Mouse (Mus musculus) erythroblast, embryonic 14.5 days (primary cell): Measurements from ENCODE around the gene Olfr480. TPM values are rescaled to one million over a fixed set of nuclear protein-coding genes. Genes with fewer than 3 reads are reported as not detected.

Experiments
- H3K27me3 ChIP-seq: 2 replicates; pipeline ENCODE4 v1.6.1; 2012; ENCODE audit warnings: inconsistent platforms; ENCODE audit not compliant: control insufficient read depth
- H3K36me3 ChIP-seq: 2 replicates; pipeline ENCODE4 v1.6.1; 2012; ENCODE audit warnings: mild to moderate bottlenecking, inconsistent platforms; ENCODE audit not compliant: control insufficient read depth
- H3K4me1 ChIP-seq: 2 replicates; pipeline ENCODE4 v1.6.1; 2012; ENCODE audit warnings: inconsistent platforms; ENCODE audit not compliant: control insufficient read depth
- H3K4me3 ChIP-seq: replicated peaks from 2 replicates; pipeline ENCODE3; 2012; ENCODE audit warnings: moderate library complexity, mild to moderate bottlenecking, inconsistent platforms
- H3K9me3 ChIP-seq: 2 replicates; pipeline ENCODE4 v1.6.1; 2012; ENCODE audit warnings: low read length, inconsistent platforms, mixed read lengths; ENCODE audit not compliant: control insufficient read depth
- GATA1 ChIP-seq: IDR thresholded peaks from 2 replicates; pipeline ENCODE4 v1.6.1; 2012; ENCODE audit warnings: low read length, inconsistent platforms, mixed read lengths
- TAL1 ChIP-seq: IDR thresholded peaks from 3 replicates; pipeline ENCODE4 v1.6.1; 2012; ENCODE audit warnings: low read length, inconsistent platforms, mixed read lengths
- polyA plus RNA-seq: library from polyadenylated mRNA; stranded (reverse); fragments of >175 nt; gene quantifications from 2 replicates; pipeline ENCODE4 v1.2.3, GENCODE M21; 2012

The Olfr480 gene
- polyA plus RNA-seq, result not detected in 2 replicates

DNA sequence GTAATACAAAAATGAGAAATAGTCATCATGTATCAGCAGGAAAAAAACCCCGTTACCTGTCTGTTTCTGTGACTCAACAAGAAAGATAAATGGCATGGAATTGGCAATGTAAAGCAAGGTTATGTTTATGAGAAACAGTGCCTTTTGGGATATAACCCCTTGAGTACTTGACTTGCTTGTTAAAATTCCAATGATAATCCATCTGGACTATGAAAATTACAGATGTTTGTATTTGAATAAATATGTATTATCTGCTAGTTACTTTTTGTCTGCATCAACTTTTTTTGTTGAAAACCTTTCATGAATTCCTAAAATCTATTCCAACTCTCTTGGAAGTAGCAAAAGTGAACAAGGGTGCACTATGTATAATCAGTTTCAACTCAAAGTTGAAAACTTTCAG, at the start of gene Olfr480:
Olfr480 (minus strand) TSS at position 101 of the 400 bp plus-strand sequence.
- TF ChIP-seq GATA1, result no peak
- no peak for TF ChIP-seq TAL1
- H3K36me3 ChIP-seq, result no peaks in the 10 kb centered on the region
- H3K9me3 ChIP-seq, result peaks cover 7% of the 10 kb centered on the region
- no peaks in the 10 kb centered on the region for H3K27me3 ChIP-seq
- H3K4me1 ChIP-seq, result no peaks in the 10 kb centered on the region
- H3K4me3 ChIP-seq, result no peak within 1 kb of the TSS

DNA sequence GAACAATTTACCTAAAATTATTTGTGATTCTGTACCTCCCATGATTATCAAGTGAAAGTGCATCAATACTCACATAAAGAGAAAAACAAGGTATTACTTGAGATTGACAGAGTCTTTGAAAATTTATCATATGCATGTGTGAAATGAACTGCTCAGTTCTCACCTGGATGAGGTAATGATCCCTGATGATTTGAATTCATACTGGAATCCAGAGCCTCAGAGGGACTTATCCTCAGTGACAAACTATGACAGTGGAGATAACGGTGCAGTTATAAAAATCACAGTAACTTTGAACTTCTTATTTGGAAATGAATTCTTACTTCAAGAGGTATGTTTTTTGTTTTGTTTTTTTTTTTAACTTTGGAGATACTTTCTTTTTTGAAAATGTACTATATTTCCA, 33.4 kb upstream of the Olfr480 start, which contains the start of gene Olfr483:
Olfr483 (plus strand) TSS at position 301 of the 400 bp plus-strand sequence.
- TF ChIP-seq TAL1 (no peak), GATA1 (no peak)
- Histone ChIP-seq H3K9me3 (peaks cover 4% of the 10 kb centered on the region; the same call in 1 of the 2 replicates), H3K36me3 (no peaks in the 10 kb centered on the region), H3K4me1 (no peaks in the 10 kb centered on the region), H3K4me3 (no peak within 1 kb of the TSS), H3K27me3 (no peaks in the 10 kb centered on the region)

DNA sequence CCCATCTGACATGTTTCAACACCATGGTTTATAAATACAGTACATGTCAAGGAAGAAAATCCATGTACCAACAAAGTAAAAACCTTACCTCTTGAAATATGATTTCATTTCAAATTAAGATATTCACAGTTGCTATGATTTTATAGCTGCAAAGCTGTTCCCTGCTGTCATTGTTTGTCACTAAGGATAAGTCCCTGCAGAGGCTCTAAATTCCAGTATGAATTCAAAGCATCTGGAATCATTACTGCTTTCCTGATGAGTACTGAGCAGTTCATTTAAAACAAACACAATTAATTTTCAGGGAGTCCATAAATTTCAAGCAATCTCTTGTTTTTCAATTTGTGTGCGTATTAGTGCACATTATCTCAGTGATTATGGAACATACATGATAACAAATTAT, 30.3 kb upstream of the Olfr480 start, which contains the start of gene Olfr482:
Olfr482 (minus strand) TSS at position 101 of the 400 bp plus-strand sequence.
- TF ChIP-seq TAL1, result no peak
- TF ChIP-seq GATA1, result no peak
- Histone ChIP-seq H3K27me3 (no peaks in the 10 kb centered on the region), H3K4me1 (no peaks in the 10 kb centered on the region), H3K4me3 (no peak within 1 kb of the TSS), H3K9me3 (no peaks in the 10 kb centered on the region), H3K36me3 (no peaks in the 10 kb centered on the region)

DNA sequence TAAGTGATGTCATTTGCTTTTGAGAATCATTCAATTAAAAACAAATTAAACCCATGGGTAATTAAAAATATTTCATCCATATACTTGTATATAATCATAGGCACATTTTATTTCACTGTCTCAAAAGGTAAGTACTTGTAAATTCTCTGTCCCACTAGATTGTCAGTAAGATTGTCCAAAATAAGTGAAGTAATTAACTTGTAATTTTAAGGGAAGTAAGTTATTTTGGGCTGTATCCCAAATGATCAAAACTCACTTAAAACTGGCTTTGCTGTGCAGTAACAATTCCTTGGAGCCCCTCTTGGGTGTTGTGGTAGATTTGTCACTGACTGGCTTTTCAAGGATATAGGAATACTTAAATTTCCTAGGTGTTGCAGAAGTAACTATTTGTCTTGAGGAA, 12.4 kb upstream of the Olfr480 start, which contains the start of gene Olfr481:
Olfr481 (plus strand) TSS at position 301 of the 400 bp plus-strand sequence.
- no peaks in the 10 kb centered on the region for H3K36me3 ChIP-seq
- TF ChIP-seq GATA1 (no peak), TAL1 (no peak)

DNA sequence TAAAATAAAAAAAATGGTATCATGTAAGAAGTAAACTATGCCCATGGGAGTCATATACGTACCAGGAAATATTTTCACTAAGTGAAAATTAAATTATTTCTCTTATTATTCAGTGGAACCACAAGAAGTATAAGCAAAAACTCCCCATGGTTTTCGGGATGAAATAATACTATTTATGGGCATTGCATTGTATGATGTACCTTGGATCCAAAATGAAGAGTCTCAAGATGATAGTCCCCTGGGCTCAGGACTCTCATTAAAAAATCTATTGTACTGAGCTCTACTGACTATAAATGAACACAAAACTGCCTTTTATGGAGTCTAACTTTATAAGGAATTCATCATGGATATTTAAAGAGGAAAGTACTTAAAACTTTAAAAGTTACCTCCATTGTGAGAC, 16.8 kb downstream of the Olfr480 start, which contains the start of gene Olfr479:
Olfr479 (plus strand) TSS at position 301 of the 400 bp plus-strand sequence.
- H3K27me3 ChIP-seq, result no peaks in the 10 kb centered on the region
- H3K4me1 ChIP-seq, result no peaks in the 10 kb centered on the region
- TF ChIP-seq TAL1 (no peak), GATA1 (no peak)
- no peak within 1 kb of the TSS for H3K4me3 ChIP-seq
- H3K9me3 ChIP-seq, result no peaks in the 10 kb centered on the region
- H3K36me3 ChIP-seq, result no peaks in the 10 kb centered on the region

More for the DNA sequence above, 12.4 kb upstream of the Olfr480 start, which contains the start of gene Olfr481:
- Histone ChIP-seq H3K27me3 (no peaks in the 10 kb centered on the region), H3K4me3 (no peak within 1 kb of the TSS), H3K9me3 (peaks cover 9% of the 10 kb centered on the region), H3K4me1 (no peaks in the 10 kb centered on the region)

DNA sequence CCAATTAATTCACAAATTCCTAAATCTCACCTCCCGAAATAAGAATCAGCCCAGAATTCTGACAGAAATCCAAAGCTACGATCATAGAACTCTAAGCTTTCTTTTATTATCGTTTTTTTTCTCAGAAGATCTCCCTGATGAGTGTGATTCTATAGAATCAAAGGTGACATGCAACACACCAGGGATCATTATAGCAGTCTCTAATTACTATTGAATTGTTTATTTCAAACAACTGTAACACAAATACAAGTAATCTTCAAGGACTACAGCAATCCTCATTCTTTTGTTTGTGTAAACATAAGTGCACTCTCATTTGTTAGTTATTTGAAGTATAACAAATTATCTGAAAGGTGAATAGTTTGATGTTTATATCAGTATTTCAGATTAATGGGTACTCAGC, 33.3 kb downstream of the Olfr480 start, which contains the start of gene Olfr478:
Olfr478 (minus strand) TSS at position 101 of the 400 bp plus-strand sequence.
- Histone ChIP-seq H3K4me1 (no peaks in the 10 kb centered on the region), H3K36me3 (no peaks in the 10 kb centered on the region), H3K27me3 (no peaks in the 10 kb centered on the region), H3K4me3 (no peak within 1 kb of the TSS), H3K9me3 (peaks cover 8% of the 10 kb centered on the region)
- TF ChIP-seq GATA1, result no peak
- no peak for TF ChIP-seq TAL1

Other genes with a start within 250 kb of the Olfr480 start
- gene Olfr469, start 241.8 kb downstream of the Olfr480 start, polyA plus RNA-seq, result not detected in 2 replicates
- not detected in 2 replicates for gene Olfr470, start 219.9 kb downstream of the Olfr480 start, polyA plus RNA-seq
- 0.01 TPM in 1 of 2 replicates, not detected in the other for gene Olfr472, start 169.4 kb downstream of the Olfr480 start, polyA plus RNA-seq
- gene Olfr473, start 136.9 kb downstream of the Olfr480 start, polyA plus RNA-seq, result not detected in 2 replicates
- not detected in 2 replicates for gene Olfr474, start 112.7 kb downstream of the Olfr480 start, polyA plus RNA-seq
- gene Olfr476, start 102.5 kb downstream of the Olfr480 start, polyA plus RNA-seq, result not detected in 2 replicates
- not detected in 2 replicates for gene Olfr477, start 80.7 kb downstream of the Olfr480 start, polyA plus RNA-seq
- not detected in 2 replicates for gene Olfr478, start 33.4 kb downstream of the Olfr480 start, polyA plus RNA-seq
- gene Olfr479, start 16.7 kb downstream of the Olfr480 start, polyA plus RNA-seq, result not detected in 2 replicates
- not detected in 2 replicates for gene Olfr481, start 12.5 kb upstream of the Olfr480 start, polyA plus RNA-seq
- gene Olfr482, start 30.2 kb upstream of the Olfr480 start, polyA plus RNA-seq, result not detected in 2 replicates
- not detected in 2 replicates for gene Olfr483, start 33.5 kb upstream of the Olfr480 start, polyA plus RNA-seq
- gene Olfr484, start 60.1 kb upstream of the Olfr480 start, polyA plus RNA-seq, result not detected in 2 replicates
- gene Olfr485, start 92.5 kb upstream of the Olfr480 start, polyA plus RNA-seq, result not detected in 2 replicates
- gene Olfr486, start 105.4 kb upstream of the Olfr480 start, polyA plus RNA-seq, result not detected in 2 replicates
- gene Olfr487, start 147.3 kb upstream of the Olfr480 start, polyA plus RNA-seq, result not detected in 2 replicates
- gene Olfr488, start 191.0 kb upstream of the Olfr480 start, polyA plus RNA-seq, result not detected in 2 replicates
- not detected in 2 replicates for gene Olfr490, start 221.6 kb upstream of the Olfr480 start, polyA plus RNA-seq
- not detected in 2 replicates for gene Olfr491, start 246.1 kb upstream of the Olfr480 start, polyA plus RNA-seq